Mouse (Mus musculus) lung, adult 18-20 months (tissue): ENCODE results near the gene BC005537.
A peak's percentile ranks its signal among the peaks of the same experiment; 100 is the strongest.

Experiments
- DNase-seq, 2 experiments: peaks; one replicate each; pipeline ENCODE4 v3.0.0; 2022; ENCODE audit warnings: mixed read lengths in 2 of 2

BC005537 gene

GRCm38 (mm10) chr13:24844983-24845955, 43.8 kb downstream of the BC005537 start, which contains the start of gene D130043K22Rik:
Gene D130043K22Rik (plus strand): TSS chr13:24845135.
- peak; percentile 22 to 24 for DNase-seq

- DNase-seq = no peak
Observed at GRCm38 (mm10) chr13:24849318-24849717, 47.9 kb downstream of the BC005537 start.

- DNase-seq = no peak
Observed at GRCm38 (mm10) chr13:24851989-24852388, 50.5 kb downstream of the BC005537 start.

GRCm38 (mm10) chr13:24852570-24852969, 51.1 kb downstream of the BC005537 start:
- DNase-seq = no peak

- DNase-seq = no peak
Observed at GRCm38 (mm10) chr13:24859115-24859514, 57.7 kb downstream of the BC005537 start.

- no peak for DNase-seq
Observed at GRCm38 (mm10) chr13:24861084-24861483, 59.6 kb downstream of the BC005537 start.

- DNase-seq = peak in 1 of 2 experiments; percentile 10
Observed at GRCm38 (mm10) chr13:24862021-24862420, 60.6 kb downstream of the BC005537 start.

- peak; percentile 44 to 58 for DNase-seq
Observed at GRCm38 (mm10) chr13:24862520-24862919, 61.1 kb downstream of the BC005537 start.
